Mouse (Mus musculus) forebrain, embryonic 11.5 days (tissue): ENCODE results near the gene Eaf1. TPM values are rescaled to one million over a fixed set of nuclear protein-coding genes. Genes with fewer than 3 reads are reported as not detected.

Source experiments
- ATAC-seq: fragments of 200-750 bp; cut with Nextera tagmentation; replicated peaks from 2 replicates; pipeline ENCODE4 v1.8.0; 2017; ENCODE audit warnings: moderate TSS enrichment; ENCODE audit not compliant: low FRiP score
- DNase-seq: peaks from one replicate; pipeline ENCODE4 v3.0.0-alpha.2; 2017; ENCODE audit warnings: low spot score
- H3K27ac ChIP-seq: fragments of 300-500 bp; sonication (generic); 2 replicates; pipeline ENCODE4 v1.5.1; 2014; ENCODE audit warnings: low read depth, low read length
- H3K27me3 ChIP-seq: fragments of 300-500 bp; sonication (generic); 2 replicates; pipeline ENCODE4 v1.6.1; 2014; ENCODE audit warnings: mild to moderate bottlenecking, low read length, mixed read lengths; ENCODE audit not compliant: control insufficient read depth, insufficient read depth
- H3K36me3 ChIP-seq: fragments of 300-500 bp; sonication (generic); 2 replicates; pipeline ENCODE4 v1.6.1; 2014; ENCODE audit warnings: mild to moderate bottlenecking, low read length, moderate library complexity, mixed read lengths; ENCODE audit not compliant: control insufficient read depth, insufficient read depth
- H3K4me1 ChIP-seq: fragments of 300-500 bp; sonication (generic); replicated peaks from 2 replicates; pipeline ENCODE4 v1.6.1; 2014; ENCODE audit warnings: low read length, mixed read lengths; ENCODE audit not compliant: control insufficient read depth, insufficient read depth
- H3K4me2 ChIP-seq: fragments of 300-500 bp; sonication (generic); 2 replicates; pipeline ENCODE4 v1.6.1; 2014; ENCODE audit warnings: low read depth, mild to moderate bottlenecking, low read length, moderate library complexity, mixed read lengths; ENCODE audit not compliant: severe bottlenecking
- H3K4me3 ChIP-seq: fragments of 300-500 bp; sonication (generic); 2 replicates; pipeline ENCODE4 v1.5.1; 2014; ENCODE audit warnings: low read depth, low read length
- H3K9ac ChIP-seq: fragments of 300-500 bp; sonication (generic); 2 replicates; pipeline ENCODE4 v1.6.1; 2014; ENCODE audit warnings: low read length
- H3K9me3 ChIP-seq: fragments of 300-500 bp; sonication (generic); 2 replicates; pipeline ENCODE4 v1.6.1; 2016; ENCODE audit warnings: low read length, mixed read lengths; ENCODE audit not compliant: control insufficient read depth
- WGBS: fragments of 180-500 bp; shearing (Covaris S2); extraction: QIAGEN DNeasy Blood & Tissue Kit; methylation state at CpG from one replicate; pipeline ENCODE4 v1.1.7; 2014; 5-methylcytosine and 5-hydroxymethylcytosine counted together
- polyA plus RNA-seq: library from polyadenylated mRNA; unstranded; fragments of >200 nt; fragmentation: Nextera tagmentation; extraction: Ambion mirVana; gene quantifications from 2 replicates; pipeline ENCODE4 v1.2.1, GENCODE M21; 2014

The Eaf1 gene
- polyA plus RNA-seq, 1 experiment from 2014 or later: 25.7 TPM

GRCm38 (mm10) chr14:31464176-31464575, 30.0 kb upstream of the Eaf1 start:
- 60% methylated on average over 8 of the region's 8 CpGs for WGBS

GRCm38 (mm10) chr14:31469711-31470110, 24.5 kb upstream of the Eaf1 start:
- DNase-seq: no peak
- Histone ChIP-seq H3K4me3 (no peak overlapping the region), H3K36me3 (no peaks in the 10 kb centered on the region), H3K4me1 (no peaks in the 10 kb centered on the region), H3K9me3 (no peaks in the 10 kb centered on the region), H3K4me2 (no peak overlapping the region), H3K27me3 (no peaks in the 10 kb centered on the region), H3K9ac (no peak overlapping the region), H3K27ac (no peak overlapping the region)
- no peak for ATAC-seq
- WGBS: 55% methylated on average over 4 of the region's 4 CpGs

More at GRCm38 (mm10) chr14:31464176-31464575, 30.0 kb upstream of the Eaf1 start:
- no peak for ATAC-seq
- no peak overlapping the region for H3K4me3 ChIP-seq
- H3K4me2 ChIP-seq: no peak overlapping the region
- no peak overlapping the region for H3K9ac ChIP-seq
- no peaks in the 10 kb centered on the region for H3K4me1 ChIP-seq
- no peaks in the 10 kb centered on the region for H3K36me3 ChIP-seq
- no peak overlapping the region for H3K27ac ChIP-seq
- H3K27me3 ChIP-seq: no peaks in the 10 kb centered on the region
- no peaks in the 10 kb centered on the region for H3K9me3 ChIP-seq
- DNase-seq: no peak

GRCm38 (mm10) chr14:31472451-31473061, 21.6 kb upstream of the Eaf1 start:
- Histone ChIP-seq H3K27ac (no peak overlapping the region), H3K9me3 (no peaks in the 10 kb centered on the region), H3K9ac (no peak overlapping the region), H3K4me1 (no peaks in the 10 kb centered on the region), H3K27me3 (no peaks in the 10 kb centered on the region), H3K4me2 (no peak overlapping the region), H3K4me3 (no peak overlapping the region), H3K36me3 (no peaks in the 10 kb centered on the region)
- ATAC-seq (no peak), DNase-seq (peak; percentile 63)
- 12% methylated on average over 5 of the region's 5 CpGs for WGBS

GRCm38 (mm10) chr14:31473297-31473696, 20.9 kb upstream of the Eaf1 start:
- H3K36me3 ChIP-seq: no peaks in the 10 kb centered on the region
- no peak overlapping the region for H3K4me2 ChIP-seq
- H3K9me3 ChIP-seq: no peaks in the 10 kb centered on the region
- no peak overlapping the region for H3K9ac ChIP-seq
- no peak overlapping the region for H3K4me3 ChIP-seq
- H3K4me1 ChIP-seq: no peaks in the 10 kb centered on the region
- no peak for ATAC-seq
- H3K27me3 ChIP-seq: no peaks in the 10 kb centered on the region
- WGBS: 71% methylated on average over 2 of the region's 2 CpGs
- H3K27ac ChIP-seq: no peak overlapping the region
- no peak for DNase-seq

GRCm38 (mm10) chr14:31482417-31482816, 11.8 kb upstream of the Eaf1 start:
- WGBS: 85% methylated on average over 5 of the region's 5 CpGs

GRCm38 (mm10) chr14:31486465-31486864, 7.7 kb upstream of the Eaf1 start:
- ATAC-seq: no peak
- no peak overlapping the region for H3K4me2 ChIP-seq
- DNase-seq: no peak
- H3K27me3 ChIP-seq: no peaks in the 10 kb centered on the region
- H3K4me1 ChIP-seq: no peaks in the 10 kb centered on the region
- no peak overlapping the region for H3K9ac ChIP-seq
- H3K4me3 ChIP-seq: no peak overlapping the region
- no peaks in the 10 kb centered on the region for H3K9me3 ChIP-seq
- 86% methylated on average over 4 of the region's 4 CpGs for WGBS
- H3K27ac ChIP-seq: no peak overlapping the region
- H3K36me3 ChIP-seq: peaks cover 9% of the 10 kb centered on the region; the same call in 1 of the 2 replicates

More at GRCm38 (mm10) chr14:31482417-31482816, 11.8 kb upstream of the Eaf1 start:
- Histone ChIP-seq H3K27ac (no peak overlapping the region), H3K4me3 (no peak overlapping the region), H3K36me3 (peaks cover 9% of the 10 kb centered on the region; the same call in 1 of the 2 replicates), H3K9ac (no peak overlapping the region), H3K4me1 (no peaks in the 10 kb centered on the region), H3K27me3 (no peaks in the 10 kb centered on the region), H3K9me3 (no peaks in the 10 kb centered on the region), H3K4me2 (no peak overlapping the region)
- DNase-seq (no peak), ATAC-seq (no peak)

GRCm38 (mm10) chr14:31488055-31488454, 6.1 kb upstream of the Eaf1 start:
- Histone ChIP-seq H3K36me3 (peaks cover 6% of the 10 kb centered on the region; the same call in 1 of the 2 replicates), H3K27ac (no peak overlapping the region), H3K4me2 (no peak overlapping the region), H3K9me3 (no peaks in the 10 kb centered on the region), H3K4me1 (no peaks in the 10 kb centered on the region), H3K9ac (no peak overlapping the region), H3K27me3 (no peaks in the 10 kb centered on the region), H3K4me3 (no peak overlapping the region)
- ATAC-seq (no peak), DNase-seq (no peak)
- 92% methylated on average over 6 of the region's 6 CpGs for WGBS

- DNase-seq (no peak), ATAC-seq (no peak)
- 49% methylated on average over 9 of the region's 9 CpGs for WGBS
- H3K27ac ChIP-seq: no peak overlapping the region
- H3K4me1 ChIP-seq: peaks cover 12% of the 10 kb centered on the region
- H3K4me3 ChIP-seq: peak overlapping the region; percentile 92
- H3K36me3 ChIP-seq: peaks cover 2% of the 10 kb centered on the region; the same call in 1 of the 2 replicates
- H3K9ac ChIP-seq: peak overlapping the region; percentile 93
- no peaks in the 10 kb centered on the region for H3K27me3 ChIP-seq
- no peaks in the 10 kb centered on the region for H3K9me3 ChIP-seq
- H3K4me2 ChIP-seq: peak overlapping the region; percentile 93
These were observed 298 bp upstream of the Eaf1 start for GRCm38 (mm10) chr14:31493901-31494300.

GRCm38 (mm10) chr14:31494975-31495455, 816 bp downstream of the Eaf1 start, which contains the start of gene Mettl6:
TSS of gene Mettl6 (minus strand) at chr14:31495040.
- H3K27ac ChIP-seq: peak within 1 kb of the TSS; percentile 61

More at GRCm38 (mm10) chr14:31494975-31495455, 816 bp downstream of the Eaf1 start, which contains the start of gene Mettl6:
- Histone ChIP-seq H3K4me1 (peaks cover 12% of the 10 kb centered on the region), H3K27me3 (no peaks in the 10 kb centered on the region), H3K9ac (peak within 1 kb of the TSS; percentile 93), H3K9me3 (no peaks in the 10 kb centered on the region), H3K4me2 (peak within 1 kb of the TSS; percentile 93), H3K4me3 (peak within 1 kb of the TSS; percentile 92), H3K36me3 (no peaks in the 10 kb centered on the region; the same call in 1 of the 2 replicates)
- ATAC-seq: peak; percentile 93
- peak; percentile 92 for DNase-seq
- WGBS: under 1% methylated on average over 49 of the region's 49 CpGs
